Mouse (Mus musculus): Measurements from ENCODE around the gene Galnt14. TPM values are rescaled to one million over a fixed set of nuclear protein-coding genes. Genes with fewer than 3 reads are reported as not detected.

Gene Galnt14
- polyA plus RNA-seq, 1 experiment from 2014 or later: 0.30 TPM

DNA sequence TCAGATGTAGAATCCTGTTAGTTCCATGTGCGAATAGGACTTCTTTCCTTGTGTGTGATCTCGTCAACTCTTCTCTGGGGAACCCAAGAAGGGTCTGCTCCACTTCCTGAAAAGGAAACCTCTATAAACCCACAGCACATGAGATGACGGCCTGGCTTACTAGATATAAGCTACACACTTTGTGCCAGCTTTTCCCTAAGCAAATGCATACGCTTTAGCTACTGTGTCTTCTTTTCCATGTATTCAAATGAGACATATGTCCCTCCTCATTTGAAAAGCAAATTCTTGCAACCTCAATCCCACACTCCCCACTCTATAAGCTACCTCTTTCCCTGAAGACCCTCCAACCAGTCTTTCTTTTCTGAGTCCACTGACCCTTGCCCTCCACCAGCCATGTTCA lies 196.0 kb downstream of the Galnt14 start:
- H3K4me3 ChIP-seq (replicated peaks; ENCODE audit: low read length): no peak overlapping the region
- no peaks in the 10 kb centered on the region for H3K9me3 ChIP-seq (replicated peaks; ENCODE audit: control insufficient read depth, low read length)
- H3K27me3 ChIP-seq (ENCODE audit: control insufficient read depth, insufficient read depth, low read length): no peaks in the 10 kb centered on the region
- H3K9ac ChIP-seq (ENCODE audit: low read length): no peak overlapping the region
- no peaks in the 10 kb centered on the region for H3K4me1 ChIP-seq (ENCODE audit: control insufficient read depth, insufficient read depth, low read length)
- no peak overlapping the region for H3K4me2 ChIP-seq (ENCODE audit: low read depth, low read length)
- no peak overlapping the region for H3K27ac ChIP-seq (ENCODE audit: low read length)
- no peaks in the 10 kb centered on the region for H3K36me3 ChIP-seq (ENCODE audit: control insufficient read depth, insufficient read depth, low read length)
- 89% methylated on average over 4 of the region's 4 CpGs for WGBS
- ATAC-seq (ENCODE audit: insufficient read depth, low FRiP score): no peak

DNA sequence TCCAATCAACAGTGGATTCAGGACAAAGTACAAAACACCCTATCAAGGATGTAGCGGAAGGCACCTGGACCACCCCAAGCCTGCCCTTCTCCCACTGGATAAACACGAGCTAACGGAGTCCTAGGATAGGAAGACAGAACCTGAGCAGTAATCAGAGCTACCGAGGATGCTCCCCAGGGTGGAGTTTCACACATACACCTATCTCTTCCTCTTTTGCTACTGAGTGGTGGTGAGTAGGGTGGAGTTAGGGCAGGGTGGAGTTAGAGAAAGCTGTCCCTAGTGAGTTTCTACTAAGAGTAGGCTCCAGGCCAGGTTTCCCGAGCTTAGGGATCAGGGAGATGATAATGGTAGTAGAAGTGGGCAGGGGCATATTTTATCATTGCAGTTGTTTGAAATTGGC lies 197.4 kb downstream of the Galnt14 start:
- no peaks in the 10 kb centered on the region for H3K4me1 ChIP-seq (ENCODE audit: control insufficient read depth, insufficient read depth, low read length)
- no peak overlapping the region for H3K4me3 ChIP-seq (replicated peaks; ENCODE audit: low read length)
- H3K9ac ChIP-seq (ENCODE audit: low read length): no peak overlapping the region
- no peak overlapping the region for H3K27ac ChIP-seq (ENCODE audit: low read length)
- no peak for ATAC-seq (ENCODE audit: insufficient read depth, low FRiP score)
- H3K27me3 ChIP-seq (ENCODE audit: control insufficient read depth, insufficient read depth, low read length): no peaks in the 10 kb centered on the region
- 63% methylated on average over 5 of the region's 5 CpGs for WGBS
- no peak overlapping the region for H3K4me2 ChIP-seq (ENCODE audit: low read depth, low read length)
- H3K9me3 ChIP-seq (replicated peaks; ENCODE audit: control insufficient read depth, low read length): no peaks in the 10 kb centered on the region
- no peaks in the 10 kb centered on the region for H3K36me3 ChIP-seq (ENCODE audit: control insufficient read depth, insufficient read depth, low read length)

DNA sequence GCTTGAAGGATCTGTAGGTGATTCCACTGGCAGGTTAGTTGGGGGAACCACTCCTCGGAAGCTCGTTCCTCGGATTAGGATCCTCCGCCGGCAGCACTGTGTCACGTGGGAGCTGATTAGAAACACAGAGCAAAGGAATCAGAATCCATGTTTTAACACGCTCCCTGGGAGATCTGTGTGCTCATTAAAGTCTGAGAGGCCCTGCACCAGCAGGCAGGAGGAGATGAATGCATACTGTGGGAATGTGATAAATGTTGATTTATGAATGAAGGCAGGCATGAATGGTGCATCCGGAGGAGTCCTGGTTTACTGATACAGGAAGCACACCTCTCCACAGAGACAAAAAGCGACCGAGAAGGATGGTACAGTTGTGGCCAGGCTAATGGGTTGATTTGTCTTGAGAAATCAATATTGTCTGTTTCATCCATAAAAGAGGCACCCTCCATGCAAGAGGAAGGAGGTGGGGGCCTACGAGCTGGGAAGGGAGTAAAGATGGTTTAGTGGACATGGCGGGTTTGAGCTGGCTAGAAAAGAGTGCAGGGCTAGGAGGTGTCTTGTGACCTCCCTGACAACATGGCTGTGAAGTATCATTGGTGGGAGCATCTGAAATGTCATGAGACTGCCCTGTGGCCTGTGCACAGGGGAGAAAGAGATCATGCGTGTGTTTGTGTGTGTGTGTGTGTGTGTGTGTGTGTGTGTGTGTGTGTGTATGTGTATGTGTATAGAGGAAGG lies 202.3 kb downstream of the Galnt14 start:
- no peak for ATAC-seq (ENCODE audit: insufficient read depth, low FRiP score)
- no peak overlapping the region for H3K4me2 ChIP-seq (ENCODE audit: low read depth, low read length)
- 79% methylated on average over 13 of the region's 13 CpGs for WGBS
- H3K27ac ChIP-seq (ENCODE audit: low read length): no peak overlapping the region
- no peaks in the 10 kb centered on the region for H3K4me1 ChIP-seq (ENCODE audit: control insufficient read depth, insufficient read depth, low read length)
- H3K4me3 ChIP-seq (replicated peaks; ENCODE audit: low read length): no peak overlapping the region
- H3K27me3 ChIP-seq (ENCODE audit: control insufficient read depth, insufficient read depth, low read length): no peaks in the 10 kb centered on the region
- no peak overlapping the region for H3K9ac ChIP-seq (ENCODE audit: low read length)
- H3K36me3 ChIP-seq (ENCODE audit: control insufficient read depth, insufficient read depth, low read length): no peaks in the 10 kb centered on the region
- no peaks in the 10 kb centered on the region for H3K9me3 ChIP-seq (replicated peaks; ENCODE audit: control insufficient read depth, low read length)

DNA sequence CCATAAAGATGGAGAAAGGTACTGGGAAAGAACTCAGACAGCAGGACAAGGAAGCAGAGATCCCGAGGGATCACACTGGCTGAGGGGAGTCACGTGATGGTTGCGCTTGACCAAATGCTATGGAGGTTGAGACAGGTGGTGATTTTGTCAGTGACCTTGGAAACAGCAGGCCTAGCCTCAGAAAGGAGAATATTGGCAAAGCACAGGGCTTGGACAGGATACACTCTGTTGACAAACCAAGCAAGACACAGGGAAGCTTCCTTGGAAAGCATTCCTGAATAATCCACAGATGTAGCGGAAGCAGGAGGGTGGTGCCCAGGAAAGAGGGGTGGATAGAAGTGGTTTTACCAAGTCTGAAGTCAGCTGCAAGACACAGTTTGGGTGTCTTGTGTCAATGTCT lies 206.1 kb downstream of the Galnt14 start:
- Histone ChIP-seq H3K4me3 (replicated peaks; ENCODE audit: low read length) (no peak overlapping the region), H3K36me3 (ENCODE audit: control insufficient read depth, insufficient read depth, low read length) (no peaks in the 10 kb centered on the region), H3K9me3 (replicated peaks; ENCODE audit: control insufficient read depth, low read length) (no peaks in the 10 kb centered on the region), H3K27ac (ENCODE audit: low read length) (no peak overlapping the region), H3K27me3 (ENCODE audit: control insufficient read depth, insufficient read depth, low read length) (no peaks in the 10 kb centered on the region), H3K4me2 (ENCODE audit: low read depth, low read length) (no peak overlapping the region), H3K9ac (ENCODE audit: low read length) (no peak overlapping the region), H3K4me1 (ENCODE audit: control insufficient read depth, insufficient read depth, low read length) (no peaks in the 10 kb centered on the region)
- 92% methylated on average over 4 of the region's 4 CpGs for WGBS
- no peak for ATAC-seq (ENCODE audit: insufficient read depth, low FRiP score)

DNA sequence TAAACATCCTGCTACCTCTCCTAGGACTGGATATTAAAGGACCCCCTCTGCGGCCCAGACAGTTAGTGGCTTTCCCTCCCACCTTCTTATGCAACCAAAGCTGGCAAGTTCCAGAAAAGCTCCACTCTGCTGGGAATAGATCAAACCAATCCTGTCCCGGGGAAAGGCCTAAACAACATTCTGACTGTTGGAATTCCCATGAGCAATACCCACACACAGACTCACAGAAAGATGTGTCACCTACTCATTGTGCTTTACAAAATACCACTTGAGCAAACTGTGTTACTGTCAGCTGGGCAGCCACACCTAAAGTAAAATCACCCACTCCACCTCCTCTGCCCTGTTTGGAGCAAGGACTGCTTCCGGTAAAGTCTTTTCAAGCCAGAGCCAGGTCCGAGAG lies 207.6 kb downstream of the Galnt14 start:
- Histone ChIP-seq H3K9me3 (replicated peaks; ENCODE audit: control insufficient read depth, low read length) (no peaks in the 10 kb centered on the region), H3K4me3 (replicated peaks; ENCODE audit: low read length) (no peak overlapping the region), H3K4me1 (ENCODE audit: control insufficient read depth, insufficient read depth, low read length) (no peaks in the 10 kb centered on the region), H3K27me3 (ENCODE audit: control insufficient read depth, insufficient read depth, low read length) (no peaks in the 10 kb centered on the region), H3K9ac (ENCODE audit: low read length) (no peak overlapping the region), H3K27ac (ENCODE audit: low read length) (no peak overlapping the region), H3K4me2 (ENCODE audit: low read depth, low read length) (no peak overlapping the region), H3K36me3 (ENCODE audit: control insufficient read depth, insufficient read depth, low read length) (no peaks in the 10 kb centered on the region)
- WGBS: 75% methylated on average over 4 of the region's 4 CpGs
- no peak for ATAC-seq (ENCODE audit: insufficient read depth, low FRiP score)

DNA sequence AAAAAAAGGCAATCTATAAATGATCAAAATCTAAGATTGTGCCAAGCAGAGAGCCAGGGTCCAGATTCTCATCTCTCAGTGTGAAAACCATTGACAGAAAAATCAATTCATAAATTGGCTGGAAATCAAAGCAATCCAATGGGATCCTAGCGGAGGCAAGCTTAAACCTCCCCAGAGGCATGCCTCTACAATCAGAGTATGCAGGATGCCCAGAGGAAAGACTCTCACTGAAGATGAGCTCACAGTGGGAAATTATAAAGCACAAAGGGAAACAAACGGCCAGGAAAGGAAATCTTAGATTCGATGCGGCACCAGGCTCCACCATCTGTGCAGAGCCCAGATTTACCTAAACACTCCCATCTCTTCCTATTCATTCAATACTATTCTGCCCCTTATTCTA lies 220.7 kb downstream of the Galnt14 start:
- ATAC-seq (ENCODE audit: insufficient read depth, low FRiP score): no peak
- WGBS: 81% methylated on average over 4 of the region's 4 CpGs
- Histone ChIP-seq H3K9me3 (replicated peaks; ENCODE audit: control insufficient read depth, low read length) (no peaks in the 10 kb centered on the region), H3K9ac (ENCODE audit: low read length) (no peak overlapping the region), H3K27ac (ENCODE audit: low read length) (no peak overlapping the region), H3K27me3 (ENCODE audit: control insufficient read depth, insufficient read depth, low read length) (no peaks in the 10 kb centered on the region), H3K4me2 (ENCODE audit: low read depth, low read length) (no peak overlapping the region), H3K4me3 (replicated peaks; ENCODE audit: low read length) (no peak overlapping the region), H3K4me1 (ENCODE audit: control insufficient read depth, insufficient read depth, low read length) (no peaks in the 10 kb centered on the region), H3K36me3 (ENCODE audit: control insufficient read depth, insufficient read depth, low read length) (no peaks in the 10 kb centered on the region)

DNA sequence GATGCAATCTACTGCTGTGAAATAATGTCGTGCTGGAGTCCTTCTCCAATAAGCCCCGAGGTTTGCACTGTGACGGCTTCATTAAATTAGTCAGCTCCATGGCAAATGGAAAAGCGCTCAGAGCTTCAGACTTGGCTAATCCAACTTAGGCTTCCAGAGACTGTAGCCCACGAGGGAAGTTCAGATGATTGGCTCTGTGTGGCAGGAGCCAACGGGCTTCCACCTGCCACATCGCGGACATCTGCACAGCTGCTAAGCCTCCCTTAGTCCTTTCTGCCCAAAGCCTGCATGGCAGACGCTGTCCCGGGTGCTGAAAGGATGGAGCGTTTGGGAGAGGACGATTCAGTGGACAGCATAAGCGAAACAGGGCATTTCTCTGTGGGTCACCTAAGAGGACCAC lies 222.5 kb downstream of the Galnt14 start:
- Histone ChIP-seq H3K4me2 (ENCODE audit: low read depth, low read length) (no peak overlapping the region), H3K27ac (ENCODE audit: low read length) (no peak overlapping the region), H3K27me3 (ENCODE audit: control insufficient read depth, insufficient read depth, low read length) (no peaks in the 10 kb centered on the region), H3K4me1 (ENCODE audit: control insufficient read depth, insufficient read depth, low read length) (no peaks in the 10 kb centered on the region), H3K9me3 (replicated peaks; ENCODE audit: control insufficient read depth, low read length) (no peaks in the 10 kb centered on the region), H3K4me3 (replicated peaks; ENCODE audit: low read length) (no peak overlapping the region), H3K9ac (ENCODE audit: low read length) (no peak overlapping the region), H3K36me3 (ENCODE audit: control insufficient read depth, insufficient read depth, low read length) (no peaks in the 10 kb centered on the region)
- no peak for ATAC-seq (ENCODE audit: insufficient read depth, low FRiP score)
- 28% methylated on average over 13 of the region's 13 CpGs for WGBS

DNA sequence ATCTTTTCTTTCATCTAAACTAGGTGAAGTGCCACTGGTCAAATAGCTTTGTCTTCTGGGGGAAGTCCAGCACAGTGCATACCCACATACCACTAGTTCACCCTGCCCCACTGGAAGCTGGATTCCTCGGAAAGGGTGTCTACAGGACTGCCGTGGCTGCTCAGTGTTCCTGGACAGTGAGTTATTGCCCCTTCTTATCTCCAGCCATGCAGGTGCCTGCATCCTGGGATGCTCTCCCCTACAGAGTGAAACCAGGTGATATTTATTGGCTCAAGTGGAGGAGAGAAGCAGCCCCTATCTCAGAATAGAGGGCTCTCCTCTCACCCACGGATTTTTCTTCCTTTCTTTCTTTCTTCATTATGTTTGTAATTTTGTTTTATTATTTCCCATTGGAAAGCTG lies 222.9 kb downstream of the Galnt14 start:
- no peaks in the 10 kb centered on the region for H3K9me3 ChIP-seq (replicated peaks; ENCODE audit: control insufficient read depth, low read length)
- no peaks in the 10 kb centered on the region for H3K36me3 ChIP-seq (ENCODE audit: control insufficient read depth, insufficient read depth, low read length)
- WGBS: 59% methylated on average over 3 of the region's 3 CpGs
- H3K4me2 ChIP-seq (ENCODE audit: low read depth, low read length): no peak overlapping the region
- no peaks in the 10 kb centered on the region for H3K4me1 ChIP-seq (ENCODE audit: control insufficient read depth, insufficient read depth, low read length)
- H3K27ac ChIP-seq (ENCODE audit: low read length): no peak overlapping the region
- H3K27me3 ChIP-seq (ENCODE audit: control insufficient read depth, insufficient read depth, low read length): no peaks in the 10 kb centered on the region
- no peak overlapping the region for H3K9ac ChIP-seq (ENCODE audit: low read length)
- no peak for ATAC-seq (ENCODE audit: insufficient read depth, low FRiP score)
- no peak overlapping the region for H3K4me3 ChIP-seq (replicated peaks; ENCODE audit: low read length)

DNA sequence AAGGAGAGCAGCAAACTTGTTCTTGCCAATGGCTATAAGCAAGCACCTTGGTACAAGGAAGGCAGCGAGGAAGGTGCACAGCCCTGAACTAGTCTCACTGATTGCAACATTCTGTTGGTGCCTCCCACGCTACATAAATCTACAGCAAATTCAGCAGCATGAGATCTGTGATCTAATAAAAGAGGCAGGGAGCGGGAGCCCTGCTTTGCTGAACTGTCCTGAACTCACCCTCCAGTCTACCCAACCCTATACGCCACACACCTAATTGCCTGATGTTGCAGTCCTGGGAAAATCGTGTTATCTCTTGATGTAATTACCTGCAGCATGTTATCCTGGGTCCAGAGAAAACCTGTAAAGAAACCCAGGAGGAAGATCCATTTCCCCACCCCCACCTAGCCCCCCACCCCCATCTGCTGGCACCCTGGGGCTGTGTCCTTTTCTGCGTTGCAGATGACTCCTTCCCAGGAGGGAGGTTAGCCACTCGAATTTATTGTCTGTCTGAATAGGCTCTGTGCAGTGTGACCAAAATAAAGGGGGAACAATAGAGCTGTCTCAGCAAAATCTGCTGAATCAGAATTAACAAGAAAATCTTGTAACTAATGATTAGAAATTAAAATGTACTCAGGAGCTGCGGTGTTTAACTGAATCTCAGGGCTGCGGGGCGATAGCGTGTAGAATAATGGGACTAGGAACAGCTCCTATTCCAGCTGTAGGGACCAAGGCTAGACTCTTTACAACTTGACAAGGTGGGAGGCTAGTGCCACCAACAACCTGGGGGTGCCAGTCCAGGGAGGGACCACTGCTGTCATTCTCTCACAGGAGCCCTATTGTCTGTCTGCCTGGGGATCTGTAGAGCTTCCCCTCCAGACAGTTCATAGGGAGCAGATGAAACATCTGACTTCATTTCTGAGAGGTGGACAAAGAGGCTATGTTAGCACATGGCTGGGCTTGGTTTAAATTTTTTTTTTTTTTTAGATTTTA lies 232.9 kb downstream of the Galnt14 start:
- no peak overlapping the region for H3K27ac ChIP-seq (ENCODE audit: low read length)
- no peaks in the 10 kb centered on the region for H3K9me3 ChIP-seq (replicated peaks; ENCODE audit: control insufficient read depth, low read length)
- H3K4me3 ChIP-seq (replicated peaks; ENCODE audit: low read length): no peak overlapping the region
- no peak overlapping the region for H3K4me2 ChIP-seq (ENCODE audit: low read depth, low read length)
- H3K27me3 ChIP-seq (ENCODE audit: control insufficient read depth, insufficient read depth, low read length): no peaks in the 10 kb centered on the region
- no peak overlapping the region for H3K9ac ChIP-seq (ENCODE audit: low read length)
- WGBS: 69% methylated on average over 11 of the region's 11 CpGs
- H3K36me3 ChIP-seq (ENCODE audit: control insufficient read depth, insufficient read depth, low read length): no peaks in the 10 kb centered on the region
- ATAC-seq (ENCODE audit: insufficient read depth, low FRiP score): no peak
- H3K4me1 ChIP-seq (ENCODE audit: control insufficient read depth, insufficient read depth, low read length): no peaks in the 10 kb centered on the region

Data from stomach, embryonic 16.5 days (tissue).